Mouse (Mus musculus) heart, postnatal 25 days (tissue): ENCODE data around the gene 2010111I01Rik. TPM values are rescaled to one million over a fixed set of nuclear protein-coding genes. Genes with fewer than 3 reads are reported as not detected.

Source experiments
- DNase-seq: peaks from one replicate; pipeline ENCODE4 v3.0.0; 2022; ENCODE audit warnings: low spot score
- intact Hi-C: fragments of 180-260 bp; cut with DNase I; formaldehyde crosslinking; loops from one replicate; pipeline ENCODE4 v1.15.1; 2025
- total RNA-seq, 2 experiments: library from RNA; stranded (reverse); gene quantifications; 2 replicates each; pipeline ENCODE4 v1.2.3; 2021

2010111I01Rik gene
- total RNA-seq, 2 experiments from 2014 or later = 109 to 112 TPM

DNA sequence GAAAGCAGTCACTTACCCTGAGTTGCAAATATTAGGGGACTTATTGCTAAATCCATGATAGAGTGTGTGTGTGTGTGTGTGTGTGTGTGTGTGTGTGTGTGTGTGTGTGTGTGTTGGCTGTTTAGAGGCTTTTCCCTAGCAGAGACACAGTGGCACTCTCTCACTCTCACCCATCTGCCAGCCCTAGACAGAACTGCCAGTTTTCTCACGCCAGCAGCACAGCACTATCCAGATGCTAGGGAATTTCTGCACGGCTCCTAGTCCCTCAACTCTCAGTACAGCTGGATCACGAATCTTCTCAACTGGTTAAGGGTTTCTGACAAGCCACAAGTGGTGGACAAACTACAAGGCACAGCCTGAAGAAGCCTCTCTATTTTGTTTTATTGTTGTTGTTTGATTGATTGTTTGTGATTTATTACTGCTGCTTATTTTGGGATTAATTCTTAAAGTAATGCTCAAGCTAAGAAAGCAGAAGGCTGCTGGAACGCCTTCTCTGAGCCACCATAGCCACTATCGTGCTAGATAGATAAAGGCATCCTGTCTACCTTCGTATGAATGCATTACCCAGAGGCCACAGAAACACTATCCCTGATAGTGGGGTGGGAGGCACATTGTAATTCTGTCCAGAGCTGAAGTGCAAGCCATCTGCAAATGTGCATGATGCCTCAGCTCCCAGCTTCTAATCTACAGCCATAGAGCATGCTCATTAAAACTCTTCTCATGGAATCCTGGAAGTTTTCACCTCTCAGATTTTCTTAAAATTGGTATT is 209.7 kb downstream of the 2010111I01Rik start:
- no peak for DNase-seq
- intact Hi-C loops = no loop called here

DNA sequence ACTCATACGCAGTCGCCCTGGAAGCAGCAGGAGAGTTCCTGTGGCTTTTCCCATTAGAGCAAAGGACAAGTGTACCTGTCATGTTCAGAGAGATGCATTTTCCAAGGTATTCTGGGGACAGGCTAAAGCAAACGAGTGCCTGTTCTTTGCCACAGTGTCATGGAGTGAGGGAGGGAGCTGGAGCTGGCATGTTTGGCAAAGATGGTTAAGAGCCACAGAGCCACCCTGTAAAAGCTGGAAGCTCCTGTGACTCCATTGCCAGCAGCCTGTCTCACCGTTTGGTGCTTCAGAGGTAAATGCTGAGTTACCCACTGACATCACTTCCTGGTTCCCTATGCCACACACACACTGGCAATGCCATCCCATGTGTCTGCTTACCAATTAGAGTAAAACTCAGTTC is 211.4 kb downstream of the 2010111I01Rik start:
- no peak for DNase-seq
- intact Hi-C loops = no loop called here

DNA sequence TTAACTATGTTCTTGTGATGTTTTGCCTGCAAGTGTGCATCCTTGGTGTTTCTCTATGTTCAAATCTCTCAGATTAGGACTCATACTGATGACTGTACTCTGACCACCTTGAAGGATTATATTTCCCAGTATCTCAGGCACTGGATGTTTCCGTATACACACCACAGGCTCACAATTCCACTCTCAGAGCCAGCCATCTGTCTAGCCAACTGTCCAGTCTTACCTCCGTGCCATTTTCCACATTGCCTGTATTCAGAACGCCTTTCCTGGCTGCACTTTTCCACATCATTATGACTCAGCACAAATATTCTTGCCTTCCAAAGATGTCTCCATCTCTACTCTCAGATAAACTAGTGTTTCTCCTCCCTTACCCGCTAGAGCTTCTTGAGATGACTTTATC is 212.5 kb downstream of the 2010111I01Rik start:
- intact Hi-C loops = no loop called here
- DNase-seq = no peak

DNA sequence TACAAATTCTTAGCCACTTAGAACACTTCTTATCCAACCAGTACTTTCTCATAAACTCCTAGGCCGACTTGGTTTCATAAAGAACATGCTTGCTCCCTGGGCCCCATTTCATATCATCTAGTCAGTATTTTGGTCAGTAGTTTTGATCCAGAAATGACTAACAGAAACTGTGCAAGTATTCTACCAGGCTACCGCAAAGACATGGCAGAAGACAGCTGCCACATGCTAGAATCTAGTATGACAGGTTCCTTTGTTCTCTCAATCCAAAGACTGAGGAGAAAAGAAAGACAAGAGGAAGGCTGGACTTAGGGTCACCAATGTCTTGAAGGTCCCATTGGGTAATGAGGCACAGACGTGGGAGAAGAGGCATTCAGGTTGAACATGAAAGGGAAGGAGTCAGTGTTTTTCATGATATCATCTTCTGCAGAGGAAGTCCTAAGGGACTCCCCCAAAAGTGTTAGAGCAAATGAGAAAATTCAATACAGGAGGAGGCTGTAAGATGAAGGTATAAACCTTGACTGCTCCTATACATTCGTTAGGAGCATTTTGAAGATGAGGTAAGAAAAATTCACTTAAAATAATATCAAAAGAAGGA is 216.0 kb downstream of the 2010111I01Rik start:
- intact Hi-C loops = no loop called here
- no peak for DNase-seq

DNA sequence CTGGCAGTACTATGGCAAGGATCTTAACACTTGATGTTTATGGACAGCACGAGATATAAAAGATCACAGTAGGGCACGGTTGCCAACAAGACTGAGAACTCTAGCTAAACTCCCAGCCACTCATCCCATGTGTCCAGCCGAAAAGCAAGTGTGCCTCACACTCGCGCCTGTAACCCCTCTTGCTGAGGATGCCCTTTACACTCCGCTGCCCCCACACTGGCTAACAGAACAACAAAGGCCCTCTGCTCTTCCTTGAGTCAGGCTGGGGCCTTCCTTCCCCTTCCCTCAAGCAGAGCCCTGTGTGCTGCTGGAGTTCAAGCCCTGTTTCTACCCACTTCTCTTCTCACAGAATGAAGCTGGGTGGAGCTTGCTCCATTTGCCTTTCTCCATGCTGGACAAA is 220.3 kb downstream of the 2010111I01Rik start:
- no peak for DNase-seq
- intact Hi-C loops = loop anchor here (5.0 kb wide), 1 partner anchor 147 kb away; no protein-coding TSS in a partner anchor

- DNase-seq = no peak
- intact Hi-C loops = loop anchor here (2.0 to 5.0 kb wide), 2 partner anchors 13 to 146 kb away; no protein-coding TSS in a partner anchor
Measured at GRCm38 (mm10) chr13:63186217-63186616, 221.5 kb downstream of the 2010111I01Rik start.

DNA sequence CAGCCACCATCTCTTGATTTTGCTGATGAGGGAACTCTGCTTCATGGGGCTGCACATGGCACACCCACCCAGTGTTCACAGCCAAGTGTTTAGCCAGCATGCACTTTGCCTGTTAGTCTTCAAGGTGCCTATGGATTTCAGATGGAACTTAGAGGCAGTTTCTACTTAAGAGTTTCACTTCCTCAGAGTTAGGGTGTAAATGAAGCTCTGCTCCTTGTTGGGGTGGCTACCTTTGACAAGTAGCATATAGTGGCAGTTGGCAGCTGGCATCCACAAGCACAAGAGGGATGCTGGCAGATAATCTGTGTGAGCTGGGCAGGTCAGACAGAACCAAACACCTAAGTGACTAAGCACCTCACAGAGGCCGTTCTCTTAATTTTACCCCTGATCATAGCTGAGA is 221.9 kb downstream of the 2010111I01Rik start:
- intact Hi-C loops = loop anchor here (2.0 to 5.0 kb wide), 2 partner anchors 14 to 146 kb away; no protein-coding TSS in a partner anchor
- no peak for DNase-seq

GRCm38 (mm10) chr13:63187145-63188143 is 222.8 kb downstream of the 2010111I01Rik start:
- intact Hi-C loops = loop anchor here (2.0 to 5.0 kb wide), 2 partner anchors 15 to 145 kb away; no protein-coding TSS in a partner anchor
- DNase-seq = no peak

GRCm38 (mm10) chr13:63188306-63188705 is 223.6 kb downstream of the 2010111I01Rik start:
- no peak for DNase-seq
- intact Hi-C loops = loop anchor here (5.0 kb wide), 1 partner anchor 144 kb away; no protein-coding TSS in a partner anchor

GRCm38 (mm10) chr13:63188811-63189210 is 224.1 kb downstream of the 2010111I01Rik start:
- intact Hi-C loops = loop anchor here (5.0 kb wide), 1 partner anchor 143 kb away; no protein-coding TSS in a partner anchor
- no peak for DNase-seq

DNA sequence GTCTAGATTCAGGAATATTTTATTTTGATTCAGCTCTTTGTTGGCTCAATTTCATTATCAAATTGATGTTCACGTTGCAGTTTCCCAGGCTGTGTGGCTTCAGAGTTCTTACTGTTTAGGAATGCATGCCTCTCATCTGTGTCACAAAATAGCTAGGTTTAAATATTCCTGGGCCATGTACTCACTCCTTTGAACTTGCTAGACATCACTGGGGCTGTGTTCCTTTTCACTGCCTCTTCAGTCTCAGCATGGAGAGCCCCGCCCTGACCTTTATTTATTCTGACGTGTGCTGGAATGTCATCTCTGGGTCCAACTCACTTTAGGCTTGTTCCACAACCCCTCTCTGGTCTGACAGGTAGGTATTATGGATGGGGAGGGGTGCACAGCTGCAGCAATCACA is 228.7 kb downstream of the 2010111I01Rik start:
- intact Hi-C loops = no loop called here
- DNase-seq = no peak

GRCm38 (mm10) chr13:63198038-63198437 is 233.3 kb downstream of the 2010111I01Rik start:
- intact Hi-C loops = no loop called here
- DNase-seq = no peak

GRCm38 (mm10) chr13:63199588-63199987 is 234.9 kb downstream of the 2010111I01Rik start:
- no peak for DNase-seq
- intact Hi-C loops = no loop called here

DNA sequence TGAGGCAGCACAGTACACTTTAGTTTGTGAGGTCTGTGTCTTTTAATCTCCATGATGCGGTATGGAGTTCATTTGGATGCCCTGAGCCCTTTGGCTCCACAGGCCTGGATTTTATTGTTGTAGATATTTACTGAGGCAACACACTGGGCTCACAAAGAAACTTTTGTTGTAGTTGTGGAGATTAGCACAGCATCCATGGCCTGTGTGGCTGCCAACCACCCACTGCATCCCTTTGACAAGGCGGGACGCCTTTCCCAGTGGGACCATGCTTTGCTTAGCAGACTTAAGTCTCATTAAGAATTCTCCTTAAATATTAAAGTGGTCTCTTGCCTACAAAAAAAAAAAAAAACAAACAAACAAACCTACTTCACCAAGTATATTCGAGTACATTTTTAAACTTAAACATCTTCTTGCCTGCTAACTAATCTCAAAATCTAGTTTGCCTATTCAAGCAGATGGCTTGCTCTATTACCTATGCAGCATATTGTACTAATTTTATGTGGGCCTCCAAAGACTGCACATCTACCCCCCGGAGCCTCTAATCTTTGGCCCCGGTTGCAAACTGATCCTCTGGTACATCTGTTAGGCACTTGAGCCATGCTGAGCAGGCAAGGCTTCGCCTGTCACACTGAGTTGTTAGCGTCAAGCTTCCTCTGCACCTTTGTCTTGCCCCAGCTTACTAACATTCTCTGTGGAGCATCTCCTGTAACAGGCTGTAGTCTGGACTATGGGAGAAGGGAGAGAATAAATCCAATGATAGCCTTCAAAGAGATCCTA is 239.0 kb downstream of the 2010111I01Rik start:
- DNase-seq = no peak
- intact Hi-C loops = no loop called here

DNA sequence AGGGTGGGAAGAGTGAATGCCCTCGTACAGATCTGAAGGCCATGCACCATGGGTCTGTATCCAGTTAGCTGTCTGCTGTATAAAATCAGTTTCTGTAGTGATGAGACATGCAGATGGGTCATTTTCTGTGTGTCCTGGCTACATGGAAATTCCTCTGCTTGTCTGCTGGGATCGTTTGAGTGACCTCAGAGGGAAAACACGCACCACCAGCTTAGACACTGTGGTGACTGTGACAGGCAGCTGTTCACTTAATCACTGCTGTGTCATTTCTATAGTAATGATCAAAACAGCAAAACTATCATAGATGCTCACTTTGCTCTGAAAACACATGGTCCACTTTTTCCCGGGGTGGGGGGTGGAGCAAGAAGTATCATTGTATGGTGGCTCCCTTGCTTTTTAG is 241.1 kb downstream of the 2010111I01Rik start:
- DNase-seq = no peak
- intact Hi-C loops = no loop called here

GRCm38 (mm10) chr13:63206396-63206795 is 241.7 kb downstream of the 2010111I01Rik start:
- intact Hi-C loops = no loop called here

DNA sequence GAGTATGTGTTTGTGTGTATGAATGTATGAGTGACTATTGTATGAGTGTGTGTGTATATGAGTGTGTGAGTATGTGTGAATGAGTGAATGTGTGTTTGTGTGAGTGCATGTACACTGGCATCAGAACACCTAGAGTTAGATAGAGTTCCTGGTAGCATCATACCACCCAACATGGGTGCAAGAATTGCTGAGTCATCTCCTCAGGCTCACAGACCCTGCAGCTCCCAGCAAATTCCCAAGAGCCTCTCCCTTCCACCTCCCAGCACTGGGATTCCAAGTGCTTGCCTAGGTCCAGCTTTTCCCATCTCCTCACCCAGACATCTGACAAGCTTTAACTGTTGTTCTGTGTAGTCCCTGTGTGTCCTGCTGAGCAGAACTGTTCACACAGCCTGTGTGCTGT is 251.8 kb downstream of the 2010111I01Rik start:
- no peak for DNase-seq
- intact Hi-C loops = no loop called here

More at GRCm38 (mm10) chr13:63206396-63206795, 241.7 kb downstream of the 2010111I01Rik start:
- DNase-seq = no peak

GRCm38 (mm10) chr13:63223026-63223770 is 258.5 kb downstream of the 2010111I01Rik start:
- no peak for DNase-seq
- intact Hi-C loops = no loop called here
